Mouse (Mus musculus) lung, adult 2 months (tissue): ENCODE data around the gene Tnfaip1. TPM values are rescaled to one million over a fixed set of nuclear protein-coding genes. Genes with fewer than 3 reads are reported as not detected.

Source experiments
- DNase-seq: peaks from one replicate; pipeline ENCODE4 v3.0.0; 2022
- H3K4me1 ChIP-seq: fragments of 200-500 bp; 2 replicates; pipeline ENCODE4 v1.6.1; 2011; ENCODE audit warnings: low read length; ENCODE audit not compliant: control insufficient read depth, insufficient read depth
- H3K4me3 ChIP-seq: fragments of 200-500 bp; replicated peaks from 2 replicates; pipeline ENCODE3; 2011; ENCODE audit warnings: low read depth, mild to moderate bottlenecking, control low read depth, low read length; ENCODE audit errors: extremely low read depth
- CTCF ChIP-seq: fragments of 200-500 bp; IDR thresholded peaks from 2 replicates; pipeline ENCODE4 v1.5.1; 2011; ENCODE audit warnings: mild to moderate bottlenecking, low read length, control low read depth; ENCODE audit not compliant: insufficient read depth
- POLR2A ChIP-seq: fragments of 200-500 bp; IDR thresholded peaks from 2 replicates; pipeline ENCODE4 v1.6.1; 2011; ENCODE audit warnings: low read depth, mild to moderate bottlenecking, control low read depth, low read length, borderline replicate concordance; ENCODE audit errors: extremely low read depth
- WGBS: fragments of 180-500 bp; shearing (Covaris S2); methylation state at CpG from one replicate; pipeline ENCODE4 v1.1.7; 2018; 5-methylcytosine and 5-hydroxymethylcytosine counted together
- polyA plus RNA-seq: library from polyadenylated mRNA; depleted of rRNA; stranded (reverse); fragments of >200 nt; gene quantifications from 2 replicates; pipeline ENCODE4 v1.2.3, GENCODE M21; 2012; rRNA removed

The Tnfaip1 gene
- polyA plus RNA-seq, 1 experiment, result 81.7 TPM

DNA sequence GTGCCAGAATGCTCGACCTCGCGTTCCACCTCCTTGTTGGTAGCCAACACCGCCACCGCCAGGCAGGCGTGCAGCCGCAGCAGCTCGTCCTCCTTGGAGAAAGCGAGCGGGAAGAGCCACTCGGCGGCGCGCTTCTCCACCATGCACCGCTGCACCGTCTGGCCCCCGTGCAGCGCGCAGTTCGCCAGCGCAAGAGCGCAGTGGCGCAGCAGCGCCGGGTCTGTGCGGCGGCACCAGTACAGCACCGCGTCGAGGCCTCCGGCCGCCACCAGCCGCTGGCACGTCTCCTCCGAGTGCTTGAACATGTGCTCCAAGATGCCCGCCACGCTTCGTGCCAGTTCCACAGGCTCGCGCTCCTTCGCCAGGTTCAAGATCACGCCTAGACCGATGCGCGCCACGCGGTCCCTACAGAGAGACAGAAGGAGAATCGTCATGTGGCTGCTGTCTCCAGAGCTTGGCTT, 45.3 kb downstream of the Tnfaip1 start:
- Histone ChIP-seq H3K4me1 (no peaks in the 10 kb centered on the region), H3K4me3 (no peak overlapping the region)
- DNase-seq, result no peak
- 11% methylated on average over 48 of the region's 48 CpGs for WGBS
- TF ChIP-seq POLR2A (no peak), CTCF (no peak)

DNA sequence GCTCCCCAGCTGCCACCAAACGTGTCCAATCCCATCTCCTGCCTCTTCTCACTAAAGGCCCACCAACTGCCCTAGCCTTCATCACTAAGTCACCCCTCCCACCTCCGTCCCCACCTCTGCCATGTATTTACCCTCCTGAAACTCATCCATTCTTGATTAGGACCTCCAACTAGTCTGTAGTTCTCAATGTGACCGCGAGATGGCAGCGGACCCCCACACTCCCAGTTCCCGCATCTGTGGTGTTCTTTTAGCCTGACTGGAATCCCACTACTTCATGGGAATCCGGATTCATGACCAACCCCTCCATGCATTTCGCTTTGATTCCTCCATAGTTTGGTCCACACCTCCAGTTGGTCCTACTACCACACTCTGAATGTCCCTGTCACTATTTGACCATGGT, 48.0 kb downstream of the Tnfaip1 start:
- DNase-seq, result peak; percentile 79
- Histone ChIP-seq H3K4me3 (no peak overlapping the region), H3K4me1 (no peaks in the 10 kb centered on the region)
- WGBS, result 3% methylated on average over 8 of the region's 8 CpGs
- TF ChIP-seq CTCF (peak; percentile 85), POLR2A (no peak)

DNA sequence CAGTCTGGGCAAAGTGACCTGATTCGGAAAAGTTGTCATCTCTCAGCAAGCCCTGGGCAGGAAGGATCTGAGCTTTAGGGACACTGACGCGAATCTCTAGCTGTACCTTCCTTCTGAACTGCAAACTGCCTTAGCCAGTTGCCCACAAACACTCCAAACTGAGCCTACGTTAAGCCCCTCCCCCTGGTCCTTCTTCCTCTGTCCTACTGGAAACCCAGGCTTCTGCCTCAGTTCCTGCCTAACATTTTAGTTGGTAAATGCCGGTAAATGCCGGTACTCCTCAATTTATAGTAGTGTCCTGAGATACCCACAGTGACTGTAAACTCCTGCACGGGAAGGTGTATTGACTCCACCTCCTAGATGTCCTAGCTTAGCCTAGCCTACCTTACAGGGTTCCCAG, 52.5 kb downstream of the Tnfaip1 start:
- TF ChIP-seq POLR2A, result no peak
- no peak for TF ChIP-seq CTCF
- no peaks in the 10 kb centered on the region for H3K4me1 ChIP-seq
- no peak overlapping the region for H3K4me3 ChIP-seq
- WGBS, result 50% methylated on average over 7 of the region's 7 CpGs
- no peak for DNase-seq

DNA sequence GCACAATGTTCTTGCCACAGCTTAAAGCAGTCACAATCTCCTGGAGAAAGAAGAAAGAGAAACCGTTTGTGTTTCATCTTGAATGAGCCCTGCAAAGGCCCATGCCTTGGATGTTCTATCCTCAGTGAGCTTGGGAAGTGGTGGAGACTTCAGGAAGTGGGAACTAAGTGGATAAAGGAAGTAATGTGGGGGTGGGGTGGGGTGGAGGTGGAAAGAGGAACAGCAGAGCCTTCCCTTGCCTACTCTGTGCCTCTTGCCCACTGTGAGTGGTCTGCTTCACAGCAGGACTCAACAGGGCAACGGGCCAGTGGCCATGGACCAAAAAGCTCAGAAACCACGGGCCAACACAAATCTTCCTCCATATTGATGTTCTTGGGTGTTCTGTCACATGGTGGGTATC, 60.8 kb downstream of the Tnfaip1 start:
- no peak for DNase-seq
- no peak overlapping the region for H3K4me3 ChIP-seq
- 59% methylated on average over 3 of the region's 3 CpGs for WGBS
- H3K4me1 ChIP-seq, result no peaks in the 10 kb centered on the region
- no peak for TF ChIP-seq POLR2A
- no peak for TF ChIP-seq CTCF

Other genes starting within 250 kb of the Tnfaip1 start
- 0.22 and 0.27 TPM in 2 replicates for gene BC030499, start 245.5 kb downstream of the Tnfaip1 start, polyA plus RNA-seq
- gene Spag5, start 234.8 kb downstream of the Tnfaip1 start, polyA plus RNA-seq, result 1.4 and 1.6 TPM in 2 replicates
- gene Aldoc, start 213.4 kb downstream of the Tnfaip1 start, polyA plus RNA-seq, result 8.4 and 10.4 TPM in 2 replicates
- 68.4 and 69.0 TPM in 2 replicates for gene Pigs, start 207.9 kb downstream of the Tnfaip1 start, polyA plus RNA-seq
- 55.4 and 64.1 TPM in 2 replicates for gene Unc119, start 192.8 kb downstream of the Tnfaip1 start, polyA plus RNA-seq
- gene Foxn1, start 149.8 kb downstream of the Tnfaip1 start, polyA plus RNA-seq, result 0.62 TPM in 1 of 2 replicates, not detected in the other
- gene Slc13a2, start 114.1 kb downstream of the Tnfaip1 start, polyA plus RNA-seq, result 1.5 and 1.9 TPM in 2 replicates
- 14.0 and 19.4 TPM in 2 replicates for gene Slc46a1, start 70.6 kb downstream of the Tnfaip1 start, polyA plus RNA-seq
- gene Sarm1, start 38.6 kb downstream of the Tnfaip1 start, polyA plus RNA-seq, result 0.52 and 0.65 TPM in 2 replicates
- 25.0 and 30.8 TPM in 2 replicates for gene Vtn, start 37.2 kb downstream of the Tnfaip1 start, polyA plus RNA-seq
- 0.11 TPM in 1 of 2 replicates, not detected in the other for gene Sebox, start 32.9 kb downstream of the Tnfaip1 start, polyA plus RNA-seq
- 9.5 and 12.5 TPM in 2 replicates for gene Tmem199, start 24.2 kb downstream of the Tnfaip1 start, polyA plus RNA-seq
- gene Poldip2, start 24.1 kb downstream of the Tnfaip1 start, polyA plus RNA-seq, result 39.6 and 50.4 TPM in 2 replicates
- gene Ift20, start within 50 bp of the Tnfaip1 start, polyA plus RNA-seq, result 75.1 and 76.0 TPM in 2 replicates
- 23.5 and 27.6 TPM in 2 replicates for gene Tmem97, start 14.4 kb upstream of the Tnfaip1 start, polyA plus RNA-seq
- gene Nlk, start 161.0 kb upstream of the Tnfaip1 start, polyA plus RNA-seq, result 24.3 and 26.4 TPM in 2 replicates
- 36.7 and 48.2 TPM in 2 replicates for gene Ccnq, start 215.4 kb upstream of the Tnfaip1 start, polyA plus RNA-seq